Mouse (Mus musculus) fat pad, adult 2 months (tissue): ENCODE results near the gene Evi2.

ENCODE experiments used
- DNase-seq: peaks from one replicate; pipeline ENCODE4 v3.0.0-alpha.2; 2011; ENCODE audit warnings: low read depth, low spot score; ENCODE audit errors: extremely low read depth

The Evi2 gene

DNA sequence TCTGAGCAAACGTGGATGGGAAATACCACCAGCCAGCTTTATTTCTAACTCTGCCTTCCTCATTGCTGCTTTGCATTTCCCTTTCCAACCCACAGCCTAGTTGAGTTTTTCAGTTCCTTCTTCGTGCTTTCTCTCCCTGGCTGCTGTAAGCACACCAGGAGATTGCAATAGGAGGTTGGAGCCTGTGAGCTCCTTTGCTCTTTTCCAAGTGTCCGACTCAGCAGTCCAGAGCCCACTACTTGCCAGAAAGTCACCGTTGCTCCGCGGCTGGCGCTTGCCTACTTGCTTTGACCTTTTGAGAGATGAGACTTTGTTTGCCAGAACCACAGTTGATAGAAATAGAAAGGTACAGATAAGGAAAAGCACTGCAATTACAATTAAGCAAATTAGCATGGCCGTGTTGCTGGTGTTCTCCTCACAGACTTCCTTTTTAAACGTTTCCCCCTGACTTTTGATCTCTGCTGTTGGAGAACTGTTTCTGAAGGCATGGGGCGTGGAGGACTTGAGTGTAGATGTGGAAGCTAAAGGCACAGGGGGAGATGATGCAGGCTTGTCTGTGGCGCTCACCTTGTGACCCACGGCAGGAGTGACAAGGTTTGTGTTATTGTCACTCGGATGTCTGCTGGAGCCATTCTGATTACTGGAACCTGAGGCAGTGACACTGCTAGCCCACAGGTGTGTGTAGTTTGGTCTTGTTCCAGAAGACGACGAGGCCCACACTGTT lies 3.2 kb downstream of the Evi2 start:
- DNase-seq, result no peak

DNA sequence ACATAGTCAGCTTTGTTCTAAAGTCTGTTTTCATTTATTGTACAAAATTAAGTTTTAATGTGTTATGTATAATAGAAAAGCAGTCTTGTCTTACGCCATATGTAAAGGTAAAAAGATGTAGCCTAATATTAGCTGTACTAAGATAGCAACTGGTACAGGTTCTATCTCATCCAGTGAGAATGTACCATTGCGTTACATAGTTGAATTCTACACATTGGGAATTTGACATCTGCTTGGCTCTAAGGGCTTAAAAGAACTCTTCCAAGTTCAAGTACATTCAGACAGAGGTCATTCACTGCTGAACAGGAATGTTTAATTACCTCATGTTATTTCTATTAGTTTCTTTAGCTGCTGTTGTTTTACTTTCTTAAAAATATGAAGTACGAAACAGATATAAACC lies 3.8 kb downstream of the Evi2 start:
- DNase-seq, result no peak

GRCm38 (mm10) chr11:79524310-79524575 lies 6.1 kb downstream of the Evi2 start:
- DNase-seq, result no peak

GRCm38 (mm10) chr11:79523560-79524309 lies 6.7 kb downstream of the Evi2 start, which contains the start of gene Evi2b:
Evi2b (minus strand) TSS chr11:79523762.
- DNase-seq, result no peak

DNA sequence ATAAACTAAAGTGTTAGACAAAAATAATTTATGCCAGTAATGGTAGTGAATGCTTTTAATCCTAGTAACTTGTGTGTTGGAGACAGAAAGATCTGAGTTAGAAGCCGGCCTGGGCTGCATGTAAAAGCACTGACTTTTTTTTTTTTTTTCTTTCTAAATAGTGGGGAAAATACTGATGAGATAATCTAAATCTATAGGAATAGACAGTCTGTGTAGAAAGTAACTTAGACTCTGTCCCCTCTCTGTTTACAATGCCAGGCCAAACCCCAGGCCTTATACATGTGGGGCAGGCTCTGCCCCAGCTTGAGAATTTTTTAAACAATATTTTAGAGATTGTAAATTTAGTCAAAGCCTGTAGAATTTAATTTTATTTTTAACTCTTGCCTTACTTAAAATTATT lies 7.4 kb downstream of the Evi2 start:
- DNase-seq, result no peak

GRCm38 (mm10) chr11:79521930-79522329 lies 8.5 kb downstream of the Evi2 start:
- no peak for DNase-seq

- DNase-seq, result no peak
Measured at GRCm38 (mm10) chr11:79520772-79521171, 9.6 kb downstream of the Evi2 start.

GRCm38 (mm10) chr11:79519878-79520291 lies 10.5 kb downstream of the Evi2 start:
- DNase-seq, result no peak

GRCm38 (mm10) chr11:79519299-79519698 lies 11.1 kb downstream of the Evi2 start:
- DNase-seq, result no peak

DNA sequence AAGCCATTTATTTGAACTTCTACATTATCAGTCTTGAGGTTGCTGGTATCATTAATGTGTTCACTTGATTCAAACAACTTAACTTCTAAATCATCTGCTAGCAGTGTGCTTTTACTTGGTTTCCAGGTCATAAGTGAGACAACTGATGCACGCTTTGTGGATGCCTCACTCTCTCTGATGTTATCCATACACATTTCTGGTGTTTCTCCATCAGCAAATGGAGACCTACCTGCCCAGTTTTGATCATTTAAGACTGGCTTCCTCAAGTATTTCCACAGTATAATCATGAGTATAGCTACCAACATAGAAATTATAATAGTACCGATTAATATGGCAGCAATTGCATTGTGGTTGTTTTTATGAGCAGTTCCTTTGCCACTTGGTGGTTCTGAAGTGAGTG lies 14.6 kb downstream of the Evi2 start:
- DNase-seq, result no peak

DNA sequence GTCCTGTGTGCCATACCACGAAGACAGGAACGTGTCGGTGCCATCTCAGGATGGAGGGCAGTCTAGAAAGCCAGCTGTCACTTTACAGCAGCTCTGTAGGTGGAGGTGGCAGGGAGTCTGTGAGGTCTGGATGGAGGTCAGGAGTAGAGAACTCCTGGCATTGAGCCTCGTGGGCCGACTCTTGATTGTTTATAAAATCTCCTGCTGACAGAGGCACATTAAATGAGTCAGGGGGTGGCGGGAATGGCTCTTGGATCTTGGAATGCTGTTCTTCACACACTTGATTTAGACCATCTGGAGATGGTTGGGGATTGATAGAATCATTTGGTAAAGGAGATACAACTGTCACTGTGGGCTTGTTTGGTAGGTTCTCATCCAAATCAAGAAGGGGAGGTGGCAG lies 15.1 kb downstream of the Evi2 start:
- no peak for DNase-seq

DNA sequence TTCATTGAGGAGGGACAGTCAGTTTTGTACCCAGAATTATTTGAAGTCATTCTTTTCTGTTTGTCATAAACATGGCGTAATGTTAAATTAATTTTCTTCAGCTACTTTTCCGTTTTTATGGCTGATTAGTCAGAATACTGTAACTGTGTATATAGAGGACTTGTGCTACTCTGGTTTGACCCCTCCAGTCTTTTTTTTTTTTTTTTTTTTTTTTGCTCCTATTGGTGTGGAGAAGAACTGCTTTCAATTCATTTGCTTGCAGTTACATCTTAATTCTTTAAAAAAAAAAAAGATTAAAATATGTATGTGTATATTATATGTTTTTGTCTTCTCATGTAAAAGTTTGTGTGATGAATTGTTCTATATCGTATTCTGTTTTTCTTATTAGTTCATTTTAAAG lies 18.4 kb downstream of the Evi2 start:
- no peak for DNase-seq

GRCm38 (mm10) chr11:79504506-79504905 lies 25.9 kb downstream of the Evi2 start:
- no peak for DNase-seq

DNA sequence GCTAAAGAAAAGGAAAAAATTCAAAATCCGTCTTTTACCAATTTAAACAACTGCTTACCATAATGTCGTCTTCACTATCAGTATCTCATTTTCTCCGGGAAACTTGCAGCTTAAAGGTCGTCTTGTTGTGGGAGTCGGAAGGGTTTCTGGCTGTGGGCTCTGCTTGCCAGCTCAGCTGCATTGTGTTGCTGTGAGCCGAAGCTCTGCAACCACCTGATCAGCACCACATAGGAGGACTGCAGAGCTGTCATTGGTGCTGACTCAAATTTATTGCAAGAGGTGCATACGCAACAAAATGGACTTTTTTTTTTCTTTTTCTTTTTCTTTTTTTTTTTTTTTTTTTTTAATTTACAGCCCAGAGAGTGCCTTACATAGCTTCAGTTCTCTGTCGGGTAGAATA lies 26.5 kb downstream of the Evi2 start, which contains the start of gene Omg:
TSS of gene Omg (minus strand) at position 240 of the 400 bp plus-strand sequence.
- DNase-seq, result no peak

- no peak for DNase-seq
Measured at GRCm38 (mm10) chr11:79502917-79503316, 27.5 kb downstream of the Evi2 start.

DNA sequence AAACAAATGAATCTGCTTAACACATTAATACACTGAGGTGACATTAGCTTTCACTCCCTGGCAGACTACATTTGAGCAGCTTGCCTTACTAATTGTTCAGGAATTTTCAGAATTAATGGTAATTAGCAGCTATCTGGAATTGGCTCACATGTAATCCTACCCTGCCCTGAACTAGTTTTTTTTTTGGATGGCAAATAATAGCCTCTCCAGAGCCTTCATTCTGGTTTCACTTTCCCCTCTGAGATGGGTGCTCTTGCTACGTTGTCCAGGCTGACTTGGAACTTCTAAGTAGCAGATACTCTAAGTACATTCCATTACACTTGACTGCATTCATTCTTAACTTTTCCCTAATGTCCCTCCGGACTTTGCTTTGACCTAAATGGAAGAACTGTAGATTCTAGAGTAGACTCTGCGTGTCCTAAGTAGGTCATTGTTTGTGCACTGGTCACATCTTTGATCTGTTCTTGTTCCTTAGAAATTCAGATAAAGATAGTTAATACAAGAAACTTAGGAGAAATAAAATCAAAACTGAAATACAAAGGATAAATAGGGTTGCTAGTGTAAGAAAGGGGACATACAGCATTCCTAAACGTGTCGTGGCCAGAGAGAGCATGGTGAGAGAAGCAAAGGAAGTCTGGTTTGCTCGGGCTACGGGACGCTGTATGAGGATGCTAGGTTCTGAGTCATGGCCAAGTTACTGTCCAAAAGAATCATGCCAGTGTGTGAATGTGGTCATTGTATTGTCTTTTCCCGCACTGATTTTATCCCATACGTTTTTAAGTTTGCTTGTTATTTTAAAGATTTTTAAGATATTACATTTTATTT lies 35.2 kb downstream of the Evi2 start:
- DNase-seq, result no peak

GRCm38 (mm10) chr11:79484721-79485120 lies 45.7 kb downstream of the Evi2 start:
- DNase-seq, result no peak

- DNase-seq, result no peak
Measured at GRCm38 (mm10) chr11:79483876-79484528, 46.4 kb downstream of the Evi2 start.

GRCm38 (mm10) chr11:79483392-79483791 lies 47.0 kb downstream of the Evi2 start:
- DNase-seq, result no peak

GRCm38 (mm10) chr11:79468097-79468496 lies 62.3 kb downstream of the Evi2 start:
- DNase-seq, result no peak
